ENCODE assay signal across 8 mouse cellular contexts in genomic region chr10:8757429-8757931, GRCm38 (mm10).
DNase-seq lines count a peak whose midpoint lies in the region; ATAC-seq and TF ChIP-seq lines count a peak whose summit lies in the region.

No protein-coding gene starts in this region.

- no peak for DNase-seq in liver, adult 2 months (ENCODE audit: extremely low read depth, low read depth, low spot score)
- no peak for DNase-seq in liver, embryonic 11.5 days (ENCODE audit: low spot score)
- no peak for DNase-seq in cerebellum, postnatal 25 days
- no peak for DNase-seq in yolk sac, embryonic 10.5 days (ENCODE audit: low spot score)
- DNase-seq in urinary bladder, adult 2 months (ENCODE audit: low spot score) = no peak

- 0 out of 2 replicates have a peak, but pooled peaks cover 2% of the 10 kb centered on the region for H3K4me1 ChIP-seq in liver, adult 2 months (ENCODE audit: control insufficient read depth, insufficient read depth, low read length)
- no peaks in the 10 kb centered on the region; the same call in 1 of the 2 replicates for H3K4me1 ChIP-seq in liver, embryonic 11.5 days (replicated peaks; ENCODE audit: control insufficient read depth, insufficient read depth, low read length)
- peaks cover 63% of the 10 kb centered on the region for H3K4me1 ChIP-seq in embryonic facial prominence, embryonic 15.5 days
- H3K4me1 ChIP-seq in hindbrain, embryonic 13.5 days (replicated peaks) = peaks cover 49% of the 10 kb centered on the region
- H3K4me1 ChIP-seq in midbrain, embryonic 16.5 days (ENCODE audit: control insufficient read depth, insufficient read depth, low read length) = peaks cover 30% of the 10 kb centered on the region

- no peaks in the 10 kb centered on the region for H3K9me3 ChIP-seq in liver, embryonic 11.5 days (ENCODE audit: control insufficient read depth, low read length)
- H3K9me3 ChIP-seq in embryonic facial prominence, embryonic 15.5 days (replicated peaks) = no peaks in the 10 kb centered on the region
- no peaks in the 10 kb centered on the region for H3K9me3 ChIP-seq in hindbrain, embryonic 13.5 days
- no peaks in the 10 kb centered on the region for H3K9me3 ChIP-seq in midbrain, embryonic 16.5 days (replicated peaks; ENCODE audit: control insufficient read depth, low read length, poor library complexity, severe bottlenecking)

- no peak overlapping the region for H3K4me2 ChIP-seq in liver, embryonic 11.5 days
- peak overlapping the region; percentile 35 for H3K4me2 ChIP-seq in embryonic facial prominence, embryonic 15.5 days (replicated peaks)
- H3K4me2 ChIP-seq in hindbrain, embryonic 13.5 days = peak overlapping the region; percentile 54
- H3K4me2 ChIP-seq in midbrain, embryonic 16.5 days (ENCODE audit: low read length) = peak overlapping the region; percentile 53

- H3K27me3 ChIP-seq in liver, adult 2 months (ENCODE audit: control insufficient read depth, insufficient read depth, low read length) = no peaks in the 10 kb centered on the region
- no peaks in the 10 kb centered on the region for H3K27me3 ChIP-seq in liver, embryonic 11.5 days (replicated peaks; ENCODE audit: control insufficient read depth, insufficient read depth, low read length)
- no peaks in the 10 kb centered on the region for H3K27me3 ChIP-seq in embryonic facial prominence, embryonic 15.5 days
- no peaks in the 10 kb centered on the region for H3K27me3 ChIP-seq in hindbrain, embryonic 13.5 days
- H3K27me3 ChIP-seq in midbrain, embryonic 16.5 days (ENCODE audit: control insufficient read depth, insufficient read depth, low read depth, low read length) = no peaks in the 10 kb centered on the region

- peaks cover 15% of the 10 kb centered on the region; the same call in 1 of the 2 replicates for H3K36me3 ChIP-seq in liver, adult 2 months (ENCODE audit: control insufficient read depth, insufficient read depth, low read length)
- H3K36me3 ChIP-seq in liver, embryonic 11.5 days (ENCODE audit: control insufficient read depth, insufficient read depth, low read length) = no peaks in the 10 kb centered on the region
- H3K36me3 ChIP-seq in embryonic facial prominence, embryonic 15.5 days = no peaks in the 10 kb centered on the region
- H3K36me3 ChIP-seq in hindbrain, embryonic 13.5 days = no peaks in the 10 kb centered on the region
- H3K36me3 ChIP-seq in midbrain, embryonic 16.5 days (ENCODE audit: control insufficient read depth, insufficient read depth, low read length) = no peaks in the 10 kb centered on the region

- H3K4me3 ChIP-seq in liver, adult 2 months (ENCODE audit: insufficient read depth, low read depth, low read length) = no peak overlapping the region
- H3K4me3 ChIP-seq in liver, embryonic 11.5 days (ENCODE audit: low read depth, low read length) = no peak overlapping the region
- peak overlapping the region; percentile 16 for H3K4me3 ChIP-seq in embryonic facial prominence, embryonic 15.5 days (replicated peaks)
- H3K4me3 ChIP-seq in hindbrain, embryonic 13.5 days = peak overlapping the region; percentile 31
- peak overlapping the region; percentile 30 for H3K4me3 ChIP-seq in midbrain, embryonic 16.5 days (ENCODE audit: low read depth, low read length)

- H3K27ac ChIP-seq in liver, adult 2 months (replicated peaks; ENCODE audit: insufficient read depth, low read depth, low read length) = peak overlapping the region; percentile 3; the same call in 1 of the 2 replicates
- no peak overlapping the region for H3K27ac ChIP-seq in liver, embryonic 11.5 days (ENCODE audit: low read depth, low read length)
- H3K27ac ChIP-seq in embryonic facial prominence, embryonic 15.5 days (replicated peaks) = peak overlapping the region; percentile 85
- H3K27ac ChIP-seq in hindbrain, embryonic 13.5 days = peak overlapping the region; percentile 75
- peak overlapping the region; percentile 74 for H3K27ac ChIP-seq in midbrain, embryonic 16.5 days (ENCODE audit: low read length)

- no peak for TF ChIP-seq CTCF in liver, adult 2 months (IDR thresholded peaks at IDR 0.05; ENCODE audit: low read depth, low read length)

- no peak for ATAC-seq in liver, embryonic 11.5 days (replicated peaks; ENCODE audit: low FRiP score)
- ATAC-seq in embryonic facial prominence, embryonic 15.5 days (ENCODE audit: insufficient number of reproducible peaks, low FRiP score, low TSS enrichment, low read depth) = peak; percentile 32
- peak; percentile 18; the same call in 1 of the 2 replicates for ATAC-seq in hindbrain, embryonic 13.5 days (ENCODE audit: low FRiP score)
- ATAC-seq in midbrain, embryonic 16.5 days = peak; percentile 43; the same call in 1 of the 2 replicates

- TF ChIP-seq POLR2A in liver, adult 2 months (IDR thresholded peaks at IDR 0.05; ENCODE audit: extremely low read depth, insufficient read depth, low read length) = no peak

- H3K9ac ChIP-seq in liver, adult 2 months (ENCODE audit: low read depth, low read length) = no peak overlapping the region
- H3K9ac ChIP-seq in liver, embryonic 11.5 days (ENCODE audit: low read depth, low read length) = no peak overlapping the region
- H3K9ac ChIP-seq in embryonic facial prominence, embryonic 15.5 days = no peak overlapping the region
- peak overlapping the region; percentile 63 for H3K9ac ChIP-seq in hindbrain, embryonic 13.5 days
- peak overlapping the region; percentile 57 for H3K9ac ChIP-seq in midbrain, embryonic 16.5 days (ENCODE audit: low read depth, low read length)

- 73% methylated on average over 21 of the region's 21 CpGs for WGBS in liver, adult 2 months
- 60% methylated on average over 21 of the region's 21 CpGs for WGBS in liver, embryonic 11.5 days
- 11% methylated on average over 21 of the region's 21 CpGs for WGBS in embryonic facial prominence, embryonic 15.5 days
- 14% methylated on average over 21 of the region's 21 CpGs for WGBS in hindbrain, embryonic 13.5 days
- WGBS in midbrain, embryonic 16.5 days = 7% methylated on average over 21 of the region's 21 CpGs

- H3K79me2 ChIP-seq in liver, adult 2 months (ENCODE audit: control insufficient read depth, insufficient read depth, low read length) = peaks cover 2% of the 10 kb centered on the region; the same call in 1 of the 2 replicates

Comparison
In these comparisons a context has a peak if more than half of its experiments do, and no peak if none do; other contexts are left out.
1. H3K4me3 ChIP-seq: peak in embryonic facial prominence, embryonic 15.5 days (single experiment), hindbrain, embryonic 13.5 days (single experiment) and midbrain, embryonic 16.5 days (single experiment); none in liver, adult 2 months (single experiment) and liver, embryonic 11.5 days (single experiment).
2. H3K9ac ChIP-seq: peak in hindbrain, embryonic 13.5 days (single experiment) and midbrain, embryonic 16.5 days (single experiment); none in liver, adult 2 months (single experiment), liver, embryonic 11.5 days (single experiment) and embryonic facial prominence, embryonic 15.5 days (single experiment).